Mouse (Mus musculus) ES-Bruce4 (cell line): ENCODE results near the gene Optc.

Source experiments
- CTCF ChIP-seq: IDR thresholded peaks from one replicate; pipeline ENCODE4 v1.8.1; 2011; ENCODE audit warnings: low read depth, low read length
- EP300 ChIP-seq: IDR thresholded peaks from 2 replicates; pipeline ENCODE4 v1.6.1; 2011; ENCODE audit warnings: low read depth, low read length; ENCODE audit not compliant: insufficient read depth

DNA sequence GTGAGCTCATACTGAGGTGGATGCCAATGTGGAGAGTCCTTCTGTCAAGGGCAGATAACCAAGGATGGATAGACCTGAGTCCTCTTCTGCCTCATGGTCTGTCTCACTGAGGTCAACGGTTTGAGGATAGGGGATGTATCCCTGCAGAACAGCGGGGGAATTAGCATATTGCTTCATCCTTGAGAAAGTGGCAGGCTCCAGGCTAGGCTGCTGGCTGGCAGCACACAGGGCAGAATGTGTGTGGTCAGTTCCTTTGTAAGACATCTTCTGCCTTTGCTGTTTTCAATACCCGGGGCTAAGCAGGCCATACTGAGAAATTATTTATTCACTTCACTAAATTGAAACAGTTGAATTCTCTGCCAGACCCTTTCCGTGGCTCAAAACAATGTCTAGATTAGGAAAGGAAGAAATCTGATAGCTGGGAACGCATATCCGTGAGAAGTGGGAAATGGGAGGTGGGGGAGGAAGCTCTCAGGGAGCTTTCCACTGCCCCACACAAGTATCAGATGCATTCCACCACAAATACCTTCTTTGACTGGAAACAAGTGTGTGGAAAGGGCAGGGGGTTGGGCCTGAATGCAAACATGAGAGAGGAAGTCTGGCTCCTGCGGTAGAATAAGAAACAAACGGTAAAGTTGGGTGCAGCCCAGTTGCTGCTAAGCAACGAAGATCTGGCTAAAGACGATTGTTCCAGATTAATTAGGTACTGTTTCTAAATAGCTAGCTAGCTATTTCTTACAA lies 44.4 kb downstream of the Optc start:
- TF ChIP-seq EP300 (no peak), CTCF (no peak)
